Comparison of ENCODE assay signal across 27 mouse cellular contexts in genomic region chr16:78378493-78378892, GRCm38 (mm10).
"Had no signal": no experiment of that assay in that cellular context is flagged by ENCODE, and none has a peak within 500 bp of the region (broad histone marks: within the 10 kb centered on the region; RNA-seq: fewer than 3 reads in every experiment).

No protein-coding gene starts in this region.

- H3K27ac ChIP-seq: gastrocnemius, adult 2 months; heart, adult 2 months; heart, embryonic 13.5 days; heart, embryonic 15.5 days; hindbrain, embryonic 13.5 days; hindbrain, embryonic 15.5 days; hindbrain, postnatal 0 days; kidney, embryonic 15.5 days; kidney, postnatal 0 days; limb, embryonic 13.5 days; limb, embryonic 15.5 days had no signal

- ATAC-seq: hindbrain, postnatal 0 days; intestine, embryonic 16.5 days had no signal

- H3K4me2 ChIP-seq: heart, embryonic 11.5 days; heart, embryonic 13.5 days; heart, embryonic 15.5 days; hindbrain, embryonic 13.5 days; hindbrain, embryonic 15.5 days; kidney, embryonic 15.5 days; limb, embryonic 13.5 days; limb, embryonic 15.5 days; liver, embryonic 11.5 days had no signal

- H3K9me3 ChIP-seq: heart, embryonic 13.5 days; heart, embryonic 15.5 days; hindbrain, embryonic 13.5 days; hindbrain, embryonic 15.5 days; kidney, embryonic 15.5 days; limb, embryonic 13.5 days; limb, embryonic 15.5 days had no signal

- H3K4me3 ChIP-seq: gastrocnemius, adult 2 months; heart, adult 2 months; heart, embryonic 13.5 days; heart, embryonic 15.5 days; hindbrain, embryonic 13.5 days; hindbrain, embryonic 15.5 days; kidney, embryonic 15.5 days; limb, embryonic 13.5 days; limb, embryonic 15.5 days had no signal

- H3K9ac ChIP-seq: heart, embryonic 13.5 days; heart, embryonic 15.5 days; hindbrain, embryonic 13.5 days; hindbrain, embryonic 15.5 days; kidney, embryonic 15.5 days; limb, embryonic 13.5 days; limb, embryonic 15.5 days had no signal

- H3K36me3 ChIP-seq: heart, embryonic 13.5 days; heart, embryonic 15.5 days; hindbrain, embryonic 13.5 days; hindbrain, embryonic 15.5 days; kidney, embryonic 15.5 days; limb, embryonic 13.5 days; limb, embryonic 15.5 days had no signal

- H3K27me3 ChIP-seq: heart, embryonic 13.5 days; heart, embryonic 15.5 days; hindbrain, embryonic 13.5 days; hindbrain, embryonic 15.5 days; kidney, embryonic 15.5 days; limb, embryonic 13.5 days; limb, embryonic 15.5 days had no signal

- DNase-seq: gastrocnemius, adult 2 months; gastrocnemius, postnatal 10 days; gastrocnemius, postnatal 25 days; heart, adult 11 months; heart, adult 2 months; heart, postnatal 14 days; heart, postnatal 36 days; kidney, adult 11 months; kidney, adult 2 months; kidney, adult 9 months; kidney, postnatal 14 days; kidney, postnatal 36 days; layer of hippocampus, adult 9-11 months; layer of hippocampus, postnatal 36 days; left cerebral cortex, postnatal 4 days had no signal
